Mouse (Mus musculus): ENCODE results near the gene D1Ertd622e. TPM values are rescaled to one million over a fixed set of nuclear protein-coding genes. Genes with fewer than 3 reads are reported as not detected.
"Not testable (repeated sequence)": the region's sequence is repeated elsewhere in the genome, so short reads cannot be mapped to it uniquely, and the experiment has no call there.

Gene D1Ertd622e
- total RNA-seq, 2 experiments from 2014 or later, result 63.0 to 68.0 TPM

GRCm38 (mm10) chr1:97584171-97584570, 77.7 kb downstream of the D1Ertd622e start:
- no peak for DNase-seq
- intact Hi-C loops (cut with DNase I), result no loop called here

DNA sequence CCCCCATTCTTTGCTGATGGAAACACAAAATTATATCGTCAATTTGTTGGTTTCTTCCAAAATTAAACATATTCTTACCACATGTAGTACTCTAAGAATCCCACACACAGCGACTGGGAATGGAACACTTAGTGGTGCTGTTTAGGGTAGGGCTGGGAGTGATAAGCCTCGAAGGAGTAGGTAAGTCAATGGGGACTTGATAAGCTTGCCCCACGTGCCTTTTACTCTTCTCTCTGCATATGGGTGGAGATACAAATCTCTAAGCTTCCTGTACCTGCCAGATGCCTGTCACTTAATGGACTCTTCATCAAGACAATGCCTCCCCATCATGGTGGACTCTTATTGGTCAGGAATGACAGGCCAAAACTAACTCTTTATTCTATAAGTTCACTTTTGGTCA, 78.8 kb downstream of the D1Ertd622e start:
- no peak for DNase-seq
- intact Hi-C loops (cut with DNase I), result no loop called here

- DNase-seq; intact Hi-C loops (cut with DNase I): not testable (repeated sequence)
Observed at GRCm38 (mm10) chr1:97580680-97581079, 81.2 kb downstream of the D1Ertd622e start.

GRCm38 (mm10) chr1:97580270-97580669, 81.6 kb downstream of the D1Ertd622e start:
- intact Hi-C loops (cut with DNase I), result no loop called here

DNA sequence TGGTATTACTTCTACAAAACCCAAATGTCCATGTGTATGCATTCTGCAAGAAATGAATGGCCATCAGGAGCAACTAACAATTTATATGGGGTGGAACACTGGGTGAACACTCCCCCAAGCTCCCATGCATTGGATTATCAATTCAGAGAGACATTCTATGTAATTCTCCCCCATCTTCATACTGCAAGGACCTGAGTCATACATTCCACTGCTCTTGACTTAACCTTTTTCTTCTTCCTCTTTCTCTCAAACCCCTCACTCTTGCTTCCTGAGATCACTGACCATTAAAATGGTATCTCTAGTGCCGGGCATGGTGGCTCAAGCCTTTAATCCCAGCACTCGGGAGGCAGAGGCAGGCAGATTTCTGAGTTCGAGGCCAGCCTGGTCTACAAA, 83.9 kb downstream of the D1Ertd622e start:
- no peak for DNase-seq
- intact Hi-C loops (cut with DNase I), result no loop called here

More at GRCm38 (mm10) chr1:97580270-97580669, 81.6 kb downstream of the D1Ertd622e start:
- no peak for DNase-seq

- DNase-seq, result no peak
- intact Hi-C loops (cut with DNase I), result no loop called here
Observed at GRCm38 (mm10) chr1:97577062-97578024, 84.5 kb downstream of the D1Ertd622e start.

- intact Hi-C loops (cut with DNase I), result no loop called here
- no peak for DNase-seq
Observed at GRCm38 (mm10) chr1:97576576-97576975, 85.3 kb downstream of the D1Ertd622e start.

DNA sequence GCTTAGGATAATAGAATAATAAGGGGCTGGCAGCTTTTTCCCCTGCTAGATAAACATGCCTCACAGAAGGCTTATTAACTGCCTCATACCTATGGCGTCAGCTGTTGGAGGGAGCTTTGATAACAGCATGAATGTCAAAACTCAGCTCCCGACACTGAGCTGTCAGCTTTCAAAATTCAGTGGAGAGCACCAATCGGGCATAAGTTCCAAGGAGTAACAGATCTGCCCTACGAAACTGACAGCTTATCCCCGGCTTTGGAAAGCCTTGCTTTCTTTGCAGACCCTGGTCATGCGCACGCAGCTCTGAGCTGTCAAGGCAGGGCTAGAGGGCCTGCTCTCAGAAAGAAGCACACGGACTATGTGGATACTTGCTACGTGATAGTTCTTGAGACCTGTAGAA, 91.1 kb downstream of the D1Ertd622e start:
- peak; percentile 5 for DNase-seq
- intact Hi-C loops (cut with DNase I), result no loop called here

- intact Hi-C loops (cut with DNase I), result no loop called here
- DNase-seq, result no peak
Observed at GRCm38 (mm10) chr1:97567956-97568355, 93.9 kb downstream of the D1Ertd622e start.

DNA sequence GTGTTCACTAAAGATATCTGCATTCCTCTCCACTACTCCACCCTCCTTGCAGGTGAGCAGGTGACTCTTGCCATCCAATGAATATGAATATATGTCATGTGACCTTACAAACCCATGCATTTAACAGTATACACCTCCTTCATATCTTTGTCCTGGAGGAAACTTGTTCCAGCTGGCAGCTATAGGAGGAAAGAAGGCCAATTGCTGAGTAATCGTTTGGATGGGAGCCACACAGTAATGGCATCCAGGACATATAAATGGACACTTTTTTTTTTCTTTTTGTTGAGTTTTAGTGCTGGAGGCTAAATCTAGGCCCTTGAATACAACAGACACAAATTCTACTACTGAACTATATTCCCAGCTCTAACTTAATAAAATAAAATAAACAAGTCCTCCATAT, 97.2 kb downstream of the D1Ertd622e start:
- DNase-seq, result no peak
- intact Hi-C loops (cut with DNase I), result no loop called here

GRCm38 (mm10) chr1:97562867-97563266, 99.0 kb downstream of the D1Ertd622e start:
- no peak for DNase-seq

More at GRCm38 (mm10) chr1:97562867-97563266, 99.0 kb downstream of the D1Ertd622e start:
- intact Hi-C loops (cut with DNase I), result no loop called here

Other genes starting within 250 kb of the D1Ertd622e start
- 1 to 10 TPM; 8.4 to 9.1 TPM for gene Gin1, start 108.1 kb upstream of the D1Ertd622e start, total RNA-seq (2021)
- 10 to 100 TPM; 49.8 to 53.9 TPM for gene Ppip5k2, start 108.3 kb upstream of the D1Ertd622e start, total RNA-seq (2021)

Measured in left cerebral cortex, postnatal 4 days (tissue).